Mouse (Mus musculus) embryo, embryonic 11 days (tissue): ENCODE results near the gene Rbfox1.

Experiments used
- DNase-seq: peaks from one replicate; pipeline ENCODE4 v3.0.0-alpha.2; 2015

Gene Rbfox1

DNA sequence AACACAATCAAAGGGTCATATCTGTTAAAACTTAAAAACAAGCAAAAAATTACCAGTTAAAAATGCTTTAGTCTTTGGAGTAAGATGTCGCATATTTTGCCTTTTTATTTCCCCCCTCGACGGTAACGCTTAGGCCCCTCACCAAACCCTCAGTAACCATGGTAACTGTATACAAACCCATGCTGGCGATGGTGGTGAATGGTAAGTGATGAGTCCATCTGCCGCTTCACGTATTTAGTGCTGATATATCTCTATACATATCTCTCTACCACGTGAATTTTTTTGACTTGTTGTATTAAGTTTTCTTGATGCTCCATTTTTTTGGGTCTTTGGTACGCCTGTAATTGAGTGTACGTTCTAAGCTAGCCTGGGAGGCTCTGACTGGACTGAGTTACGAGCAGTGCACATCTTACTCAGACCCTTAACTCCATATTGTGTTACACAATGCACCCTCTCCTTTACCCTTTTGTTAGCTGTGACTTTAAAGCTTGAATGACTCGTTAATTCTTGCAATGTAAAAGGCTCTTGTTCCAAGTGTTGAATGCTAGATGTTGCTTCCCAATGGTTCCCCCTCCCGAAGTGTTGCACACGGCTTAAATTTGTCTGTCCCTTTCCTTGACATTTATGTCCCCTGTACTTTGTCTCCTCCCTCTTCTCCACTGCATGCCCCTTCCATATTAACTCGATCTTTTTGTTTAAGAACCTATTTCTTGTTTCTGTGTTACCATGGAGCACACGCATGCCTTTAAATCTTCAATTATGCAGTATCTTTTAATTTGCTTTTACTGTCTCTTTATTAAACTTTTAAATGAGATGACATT lies 1408.0 kb downstream of the Rbfox1 start:
- peak; percentile 17 for DNase-seq

DNA sequence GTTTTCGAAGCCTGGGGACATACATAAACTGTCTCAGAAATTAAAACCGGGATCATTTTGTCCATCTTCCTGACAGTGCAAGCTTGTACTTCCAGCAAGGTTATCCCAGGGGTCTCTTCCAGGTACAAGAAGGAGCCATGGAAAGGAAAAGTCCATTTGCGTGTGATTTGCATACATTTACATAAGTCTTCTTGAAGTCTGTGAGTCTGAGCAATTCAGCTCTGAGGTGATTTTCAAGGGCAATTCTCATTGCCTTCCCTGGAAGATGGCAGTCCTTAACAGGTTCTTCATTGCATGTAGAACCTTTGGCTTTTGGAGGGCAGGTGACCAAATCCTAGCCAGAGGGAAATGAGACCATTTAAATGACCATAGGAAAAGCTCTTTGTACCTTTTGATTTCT lies 1417.3 kb downstream of the Rbfox1 start:
- no peak for DNase-seq

DNA sequence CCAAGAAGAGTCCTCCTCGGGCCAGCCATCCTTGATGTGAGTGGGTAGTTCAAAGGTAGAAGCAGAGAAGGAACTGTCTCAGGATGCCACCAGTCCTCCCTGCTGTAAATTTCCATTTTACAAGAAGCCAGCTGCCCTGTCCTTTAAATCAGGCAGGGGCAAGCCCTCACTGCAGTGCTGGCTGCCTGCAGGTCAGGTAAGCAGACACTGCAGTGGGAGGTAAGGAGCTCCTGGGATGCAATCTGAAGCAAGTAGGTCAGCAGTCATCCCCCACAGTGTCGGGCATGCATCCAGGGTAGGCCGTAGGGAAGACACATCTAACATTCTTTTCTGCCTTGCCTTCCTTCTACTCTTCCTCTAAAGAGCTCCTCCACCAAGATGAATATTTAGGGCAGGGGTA lies 1444.0 kb downstream of the Rbfox1 start:
- no peak for DNase-seq

DNA sequence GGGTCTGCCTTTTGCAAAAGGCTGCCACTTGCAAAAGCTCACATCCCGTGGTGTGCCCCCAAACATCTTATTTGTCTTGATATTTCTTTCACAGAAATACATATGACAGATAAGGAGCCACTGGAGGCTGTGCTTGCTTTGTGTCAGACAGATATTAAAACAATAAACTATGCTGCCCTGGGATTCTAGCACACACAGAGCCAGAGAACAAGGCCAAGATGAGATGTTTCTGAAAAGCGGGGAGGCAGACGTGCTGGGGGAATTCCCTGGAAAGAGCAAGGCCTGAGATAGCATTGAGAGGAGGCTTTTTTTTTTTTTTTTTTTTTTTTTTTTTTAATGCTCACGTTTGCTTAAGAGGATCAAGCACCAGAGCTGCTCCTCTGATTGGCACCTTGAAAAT lies 1456.0 kb downstream of the Rbfox1 start:
- DNase-seq: no peak

DNA sequence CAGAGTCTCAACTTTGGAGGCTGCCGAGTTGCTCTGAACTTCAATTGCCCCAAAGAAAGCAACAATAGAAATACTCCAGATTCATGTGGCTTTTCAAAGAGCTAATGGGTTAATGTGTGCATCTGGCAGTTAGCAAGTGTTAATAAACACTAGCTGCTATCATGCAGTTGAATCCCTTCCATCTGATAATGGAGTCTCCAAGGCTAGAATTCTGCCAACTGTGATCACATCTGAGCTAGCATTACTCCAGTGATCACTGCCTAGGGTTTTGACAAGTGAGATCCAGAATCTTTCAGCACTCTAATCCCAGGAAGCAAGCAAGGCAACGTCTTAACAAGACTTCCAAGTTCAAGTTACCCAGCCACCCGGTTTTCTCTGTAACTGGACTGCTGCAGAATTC lies 1460.1 kb downstream of the Rbfox1 start:
- DNase-seq: no peak

DNA sequence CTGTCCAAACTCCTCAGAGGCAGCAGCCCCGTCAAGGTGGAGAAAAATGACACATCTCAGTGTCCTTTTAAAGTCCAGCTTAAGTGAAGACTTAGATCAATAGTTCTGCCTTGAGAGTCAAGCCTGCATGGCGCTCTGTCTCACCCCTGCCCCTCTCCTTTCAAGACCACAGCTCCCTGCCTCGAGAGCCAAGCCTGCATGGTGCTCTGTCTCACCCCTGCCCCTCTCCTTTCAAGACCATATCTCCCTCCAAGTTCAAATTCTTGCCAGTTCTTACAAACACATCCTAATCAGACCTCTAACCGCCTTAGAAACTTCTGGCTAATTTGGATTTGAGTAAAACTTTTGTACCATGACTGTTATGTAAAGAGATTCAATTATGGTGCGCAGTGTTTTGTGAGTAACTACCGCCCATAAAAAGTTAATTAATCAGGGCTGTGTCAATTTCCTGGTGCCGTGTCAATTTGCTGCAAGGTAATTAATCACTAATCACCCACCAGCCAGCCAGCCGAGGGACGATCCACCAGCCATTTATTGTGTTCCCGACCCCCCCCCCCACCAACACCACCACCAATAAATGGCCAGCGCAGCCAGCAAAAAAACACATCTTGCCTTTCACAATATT lies 1461.0 kb downstream of the Rbfox1 start:
- DNase-seq: no peak

DNA sequence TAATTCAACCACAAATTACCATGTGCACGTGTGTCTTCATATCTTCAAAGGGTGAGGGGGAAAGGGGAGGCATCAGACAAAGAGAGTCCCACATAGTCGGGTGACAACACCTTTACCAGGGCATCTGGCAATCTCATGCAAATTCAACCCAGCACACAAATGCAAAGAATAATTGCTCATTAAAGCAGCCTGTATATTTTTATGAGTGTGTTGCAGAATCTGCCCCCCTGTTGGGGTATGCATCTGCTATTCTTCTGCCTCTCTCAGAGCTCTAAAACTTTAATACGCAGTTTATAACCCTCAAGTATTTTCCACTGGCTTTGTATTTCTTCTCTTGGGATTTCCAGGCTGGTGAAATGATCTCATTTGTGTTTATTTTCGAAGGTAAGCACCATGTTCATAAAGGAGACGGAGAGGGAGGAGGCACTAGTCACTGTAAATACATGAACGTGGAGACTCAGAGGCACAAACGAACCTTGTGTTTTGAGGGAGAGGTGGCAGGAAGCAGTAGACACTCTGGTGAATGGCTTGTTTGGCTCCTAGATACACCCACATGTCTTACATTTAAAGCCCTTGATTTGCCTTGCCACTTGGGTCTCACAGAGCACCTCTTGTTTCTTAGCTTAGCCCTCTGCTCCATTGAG lies 1462.5 kb downstream of the Rbfox1 start:
- DNase-seq: no peak

DNA sequence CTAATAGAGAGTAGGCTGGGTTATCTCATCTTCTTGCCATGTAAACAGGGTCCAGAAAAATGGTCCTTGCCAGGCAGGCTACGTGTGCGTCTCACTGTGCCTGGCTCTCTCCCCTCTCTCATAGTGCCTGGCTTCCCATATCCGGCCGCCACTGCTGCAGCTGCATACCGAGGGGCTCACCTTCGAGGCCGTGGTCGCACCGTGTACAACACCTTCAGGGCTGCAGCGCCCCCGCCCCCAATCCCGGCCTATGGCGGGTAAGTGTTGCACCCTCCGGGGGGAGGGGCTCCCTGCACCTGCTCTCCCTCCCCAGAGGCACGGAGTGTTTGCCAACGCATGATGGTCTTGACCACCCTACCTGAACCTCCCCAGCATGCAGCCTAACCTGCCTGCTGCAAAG lies 1467.7 kb downstream of the Rbfox1 start:
- no peak for DNase-seq

DNA sequence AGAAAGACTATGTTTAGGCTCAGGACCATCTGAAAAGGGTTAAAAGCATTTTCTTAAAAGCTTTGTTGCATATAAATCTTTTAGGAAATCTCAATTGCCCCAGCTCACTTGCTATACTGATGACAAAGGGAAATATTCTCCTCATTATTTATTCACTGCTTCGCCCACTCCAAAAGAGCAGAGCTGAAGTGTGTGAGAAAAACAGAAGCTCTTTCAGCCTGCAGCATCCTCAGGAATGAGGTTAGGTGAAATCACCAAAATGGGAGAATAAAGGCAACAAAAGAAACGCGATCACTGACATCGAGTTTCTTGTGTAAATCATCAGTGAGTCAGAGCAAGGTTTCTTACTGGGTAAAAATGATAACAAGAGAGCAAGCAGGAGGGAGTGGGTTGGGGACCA lies 1469.0 kb downstream of the Rbfox1 start:
- DNase-seq: no peak

DNA sequence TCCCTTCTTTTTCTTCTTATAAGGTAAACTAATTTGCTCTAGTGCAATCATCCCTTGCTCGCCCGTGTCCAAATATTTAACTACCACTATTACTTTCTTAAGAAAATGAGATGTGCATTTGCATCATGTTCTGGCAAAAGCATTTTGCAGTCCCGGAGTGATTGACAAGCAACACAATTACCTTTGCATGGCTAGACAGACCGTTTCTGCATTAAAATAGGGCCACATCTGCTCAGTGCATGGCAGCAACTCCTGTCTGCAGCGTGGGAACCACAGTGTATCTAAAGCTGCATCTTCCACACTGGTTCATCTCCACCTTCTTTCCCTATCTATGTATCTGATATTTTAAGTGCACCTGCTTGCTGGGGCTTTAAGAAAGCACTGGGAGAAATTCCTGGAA lies 1473.9 kb downstream of the Rbfox1 start:
- no peak for DNase-seq

DNA sequence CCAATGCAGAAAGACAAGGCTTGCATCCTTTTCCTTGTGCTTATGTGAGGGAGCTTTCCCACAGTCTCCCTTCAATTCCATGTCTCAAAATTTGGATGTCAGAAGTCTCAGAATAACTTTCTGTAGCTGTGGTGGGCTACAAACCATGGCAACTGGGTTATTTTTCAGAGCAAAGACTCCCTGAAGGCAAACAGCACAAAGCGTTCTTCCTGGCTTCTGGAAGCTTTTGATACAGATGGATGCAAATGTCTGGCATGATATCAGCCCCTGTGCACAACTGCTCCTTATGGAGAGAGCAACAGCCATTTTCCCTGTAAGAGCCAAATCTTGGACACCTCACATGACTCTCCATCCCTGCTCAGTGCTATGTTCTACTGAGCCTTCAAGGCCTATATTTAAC lies 1475.6 kb downstream of the Rbfox1 start:
- DNase-seq: no peak

DNA sequence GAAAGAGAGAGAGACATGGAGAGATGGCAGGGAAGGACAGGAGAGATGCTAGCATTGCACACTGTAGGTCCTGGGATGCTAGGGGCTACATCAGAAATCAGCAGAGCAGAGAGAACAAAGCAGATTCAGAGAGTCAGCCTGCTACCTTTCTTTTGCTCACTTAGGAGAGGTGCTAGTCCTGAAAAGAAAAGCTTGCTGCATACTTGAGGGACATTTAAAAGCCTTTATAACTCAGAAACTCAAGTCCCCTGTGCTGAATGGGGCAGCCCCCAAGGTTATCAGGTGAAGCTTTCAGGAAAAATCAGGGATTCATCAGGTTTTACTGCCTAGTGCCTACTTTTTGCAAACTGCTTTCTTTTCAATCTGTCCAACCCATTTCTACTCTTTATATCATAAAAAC lies 1480.7 kb downstream of the Rbfox1 start:
- DNase-seq: no peak

DNA sequence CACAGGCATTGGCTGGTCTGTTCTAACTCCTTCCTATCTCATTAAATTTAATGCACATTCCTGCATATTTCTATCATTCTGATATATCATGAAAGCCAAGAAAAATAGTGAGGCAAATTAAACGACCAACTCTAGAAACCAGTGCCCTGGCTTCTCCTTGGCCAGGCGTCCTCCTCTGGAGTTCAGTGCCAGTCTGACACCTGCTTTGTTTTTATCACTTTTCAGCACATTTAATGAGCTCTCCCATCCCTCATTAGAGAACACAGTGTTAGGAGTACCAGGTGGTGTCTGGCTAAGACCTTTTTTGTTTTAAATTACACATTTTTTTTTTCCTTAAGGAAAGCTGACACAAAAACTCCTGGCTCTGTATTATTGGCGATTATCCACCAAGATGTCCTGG lies 1489.0 kb downstream of the Rbfox1 start:
- no peak for DNase-seq

DNA sequence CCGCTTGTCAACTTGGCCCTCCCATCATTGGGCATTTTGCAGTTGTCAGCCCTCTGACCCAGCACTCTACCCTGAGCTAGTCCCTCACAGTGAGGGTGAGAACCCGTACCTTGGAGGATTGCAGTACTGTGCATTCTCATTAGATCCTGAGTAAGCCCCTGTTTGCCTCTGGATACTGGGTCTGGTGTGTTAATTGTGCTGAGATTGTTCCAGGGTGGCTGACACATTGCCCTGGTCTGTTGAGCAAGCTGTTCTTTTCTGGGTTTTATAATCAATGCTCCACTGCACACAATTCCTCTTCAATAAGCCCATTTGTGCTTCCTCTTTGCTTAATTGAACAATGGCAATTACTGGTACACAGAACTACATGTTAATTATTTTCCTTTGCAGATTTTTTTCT lies 1489.5 kb downstream of the Rbfox1 start:
- DNase-seq: no peak

DNA sequence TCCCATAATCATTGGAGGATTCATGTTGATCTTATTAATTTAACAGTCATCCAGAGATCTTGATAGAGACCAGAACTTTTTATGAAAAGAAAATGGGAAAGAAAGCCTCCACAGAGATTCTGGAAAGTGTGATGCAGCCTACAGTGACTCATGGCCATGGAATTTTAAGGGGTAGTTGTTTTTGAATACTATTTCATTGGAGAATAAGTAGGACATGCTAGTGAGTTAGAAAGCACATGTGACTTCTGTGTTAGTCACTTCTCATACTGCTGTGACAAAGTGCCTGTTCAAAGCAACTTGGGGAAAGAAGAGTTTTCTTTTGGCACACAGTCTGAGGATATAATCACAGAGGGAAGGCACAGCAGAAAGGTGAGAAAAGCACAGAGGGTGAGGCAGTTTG lies 1510.9 kb downstream of the Rbfox1 start:
- DNase-seq: no peak

DNA sequence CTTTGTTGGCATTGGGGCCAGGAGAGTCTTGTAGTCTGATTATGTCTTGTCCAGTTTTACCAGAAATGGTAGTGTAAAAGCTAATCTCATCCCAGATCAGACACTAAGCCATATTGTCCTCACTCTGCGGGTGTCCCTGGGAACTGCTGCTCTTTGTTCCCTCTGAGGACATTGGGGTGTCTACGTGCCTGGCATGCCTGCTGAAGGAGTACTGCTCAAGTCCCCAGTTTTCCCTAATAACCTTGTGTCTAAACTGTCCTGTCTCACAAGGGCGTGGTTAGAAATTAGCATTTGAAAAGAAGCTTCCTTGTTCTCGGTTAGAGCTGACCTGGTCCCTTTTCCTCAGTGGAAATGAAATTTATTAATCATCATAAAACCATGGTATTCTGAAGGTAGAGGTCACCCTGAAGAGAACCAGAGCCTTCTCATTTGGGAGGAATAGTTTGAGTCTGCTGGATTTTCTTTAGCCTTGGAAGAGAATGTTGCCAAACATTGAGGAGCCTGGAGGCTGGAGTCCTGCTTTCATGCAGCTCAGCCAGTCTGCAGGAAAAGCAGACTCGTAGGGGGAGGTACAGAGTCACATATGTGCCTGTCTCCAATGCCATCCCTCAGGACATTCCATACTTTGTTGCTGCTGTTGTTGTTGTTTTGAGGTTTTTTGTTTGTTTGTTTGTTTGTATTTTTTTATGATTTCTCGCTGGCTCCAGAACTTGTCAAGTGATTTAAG lies 1519.8 kb downstream of the Rbfox1 start:
- DNase-seq: peak; percentile 49

DNA sequence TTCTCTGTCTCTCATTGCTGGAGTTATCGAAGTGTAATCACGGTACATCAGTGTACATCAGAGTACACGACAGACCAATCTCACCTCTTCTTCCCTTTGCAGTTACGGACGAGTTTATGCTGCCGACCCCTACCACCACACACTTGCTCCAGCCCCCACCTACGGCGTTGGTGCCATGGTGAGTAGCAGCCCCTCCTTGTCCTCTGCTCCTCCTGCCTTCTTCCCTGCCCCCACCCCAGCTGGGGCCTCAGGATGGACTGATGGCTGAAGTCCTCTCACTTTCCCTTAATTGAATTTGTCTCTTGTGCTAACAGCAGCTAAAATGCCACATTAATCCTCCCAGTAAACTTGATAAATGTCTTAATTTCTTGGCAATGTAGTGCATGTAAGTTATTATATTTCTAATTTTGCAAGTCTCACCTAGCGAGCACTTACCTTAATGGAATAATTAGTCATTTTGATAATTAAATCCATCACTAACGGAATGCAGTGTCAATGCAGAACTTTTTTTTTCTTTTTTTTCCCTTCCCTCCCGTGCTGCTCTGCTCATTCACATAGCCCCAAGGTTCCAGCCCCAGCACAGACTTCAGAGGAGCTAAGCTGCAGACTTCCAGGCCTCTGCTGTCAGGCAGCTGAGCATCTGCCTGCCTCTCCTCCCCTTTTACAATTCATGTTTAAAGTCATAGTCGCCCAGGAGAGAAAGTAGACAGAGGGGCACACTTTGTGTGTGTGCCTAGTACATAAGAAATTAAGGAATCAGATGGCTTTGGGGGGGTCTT lies 1522.9 kb downstream of the Rbfox1 start:
- no peak for DNase-seq

DNA sequence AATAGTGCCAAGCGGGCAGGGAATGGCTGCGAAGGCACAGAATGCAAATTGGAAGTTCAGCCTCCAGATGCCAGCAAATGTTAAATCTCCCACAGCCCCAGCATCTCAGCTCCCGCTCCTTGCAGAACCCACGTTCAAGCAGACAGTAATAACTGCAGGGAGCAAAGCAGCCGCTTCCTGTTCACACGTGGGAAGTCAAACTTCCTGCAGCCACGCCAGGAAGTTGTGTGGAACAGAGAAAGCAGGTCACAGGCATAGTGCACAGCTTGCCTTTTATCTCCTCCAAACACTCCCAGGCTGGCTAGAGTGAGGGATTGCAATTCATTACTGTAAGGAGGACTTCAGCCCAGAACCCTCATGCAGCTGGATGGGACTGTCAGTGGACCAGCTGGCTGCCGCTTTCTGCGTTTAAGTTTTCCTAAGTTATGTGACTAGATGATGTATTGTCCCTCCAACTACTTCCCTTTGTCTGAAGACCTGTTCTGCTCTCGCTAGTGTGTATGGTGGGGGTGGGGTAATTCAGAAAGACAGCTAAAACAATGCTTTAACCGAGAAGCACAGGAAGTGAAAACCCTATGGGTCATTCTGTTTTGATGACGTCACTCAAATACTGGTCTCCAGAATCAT lies 1534.6 kb downstream of the Rbfox1 start:
- peak; percentile 58 for DNase-seq

DNA sequence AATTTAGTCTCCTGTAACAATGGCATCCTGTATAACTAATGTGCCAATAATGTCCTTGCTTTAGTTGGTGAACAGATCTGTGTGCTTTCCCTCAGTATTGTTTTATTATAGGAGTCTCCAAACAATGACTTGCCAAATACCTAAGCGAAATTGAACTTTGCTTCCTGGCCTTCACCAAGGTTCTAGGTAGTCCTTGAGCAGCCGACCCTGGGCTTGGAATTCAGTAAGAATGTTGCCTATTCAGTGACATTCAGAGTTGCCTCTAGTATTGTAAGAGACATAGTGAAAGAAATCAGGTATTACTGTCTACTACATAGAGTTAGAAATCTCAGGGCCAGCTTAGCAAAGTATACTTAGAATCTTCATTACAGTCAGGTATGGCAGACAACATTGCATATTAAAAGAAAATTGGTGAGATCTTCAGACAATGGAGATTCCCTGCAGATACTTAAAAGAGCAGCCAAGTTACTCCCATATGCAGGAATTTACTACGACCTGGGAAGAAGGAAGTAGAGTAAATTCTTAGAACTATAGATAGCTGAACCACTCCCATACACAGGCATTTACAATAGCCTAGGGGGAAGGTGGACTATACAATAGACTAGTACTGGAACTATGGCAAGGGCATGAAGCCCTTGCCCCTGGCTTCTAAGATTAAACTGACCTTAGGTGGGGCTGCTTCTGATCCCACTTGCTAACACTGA lies 1540.4 kb downstream of the Rbfox1 start:
- DNase-seq: no peak

DNA sequence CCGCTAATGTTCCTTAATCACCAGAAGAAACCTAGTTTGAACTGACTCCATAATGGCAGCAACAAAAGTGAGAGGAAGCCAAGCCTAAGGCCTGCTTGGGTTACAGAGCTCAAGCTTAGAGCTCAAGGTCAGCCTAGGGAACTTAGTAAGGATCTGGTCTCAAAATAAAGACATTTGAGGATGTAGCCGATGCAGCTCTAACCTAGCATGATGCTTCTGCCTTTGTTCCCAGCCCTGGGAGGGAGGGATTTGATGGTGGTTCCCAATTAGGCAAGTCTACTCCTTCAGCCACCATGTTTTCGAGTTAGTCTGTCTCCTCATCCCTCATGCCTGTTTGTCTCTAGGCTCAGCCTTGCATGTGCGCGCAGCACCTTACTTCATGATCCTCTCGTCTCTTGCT lies 1548.1 kb downstream of the Rbfox1 start:
- DNase-seq: no peak

DNA sequence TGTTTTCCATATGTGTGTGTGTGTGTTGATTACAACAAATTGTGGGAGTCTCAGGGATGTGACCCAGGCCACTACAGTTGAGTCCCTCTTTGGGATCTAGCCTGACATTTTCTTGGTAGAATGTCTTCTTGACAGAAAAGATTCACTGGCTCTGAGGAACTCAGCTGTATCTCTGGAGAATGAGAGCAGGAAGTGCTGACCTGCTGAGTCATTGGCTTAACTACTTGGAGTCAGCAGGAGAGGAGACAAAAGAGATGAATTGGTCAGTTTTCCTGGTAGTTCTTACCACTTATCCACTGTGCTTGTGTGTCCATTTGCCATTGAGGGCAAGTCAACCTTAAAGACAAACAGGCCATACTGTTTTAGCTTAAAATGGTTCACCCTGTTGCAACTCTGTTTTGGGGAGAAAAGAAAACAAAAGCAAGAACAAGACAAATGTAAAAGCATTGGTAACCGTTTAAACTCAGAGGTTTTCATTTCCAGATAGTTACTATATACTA lies 1561.7 kb downstream of the Rbfox1 start:
- DNase-seq: no peak
